Mouse (Mus musculus) heart, adult 8-10 months (tissue): Measurements from ENCODE around the gene Prex1. TPM values are rescaled to one million over a fixed set of nuclear protein-coding genes. Genes with fewer than 3 reads are reported as not detected.

Source experiments
- DNase-seq: peaks from one replicate; pipeline ENCODE4 v3.0.0; 2022; ENCODE audit warnings: low spot score
- total RNA-seq, 4 experiments: library from RNA; stranded (reverse); gene quantifications; 2 replicates each; pipeline ENCODE4 v1.2.4; 2022

Gene Prex1
- total RNA-seq, 4 experiments from 2014 or later: 4.2 to 5.4 (median 4.8) TPM

GRCm38 (mm10) chr2:166636867-166637672 lies 76.6 kb downstream of the Prex1 start:
- DNase-seq: no peak

- no peak for DNase-seq
Observed at GRCm38 (mm10) chr2:166635521-166635920, 78.1 kb downstream of the Prex1 start.

DNA sequence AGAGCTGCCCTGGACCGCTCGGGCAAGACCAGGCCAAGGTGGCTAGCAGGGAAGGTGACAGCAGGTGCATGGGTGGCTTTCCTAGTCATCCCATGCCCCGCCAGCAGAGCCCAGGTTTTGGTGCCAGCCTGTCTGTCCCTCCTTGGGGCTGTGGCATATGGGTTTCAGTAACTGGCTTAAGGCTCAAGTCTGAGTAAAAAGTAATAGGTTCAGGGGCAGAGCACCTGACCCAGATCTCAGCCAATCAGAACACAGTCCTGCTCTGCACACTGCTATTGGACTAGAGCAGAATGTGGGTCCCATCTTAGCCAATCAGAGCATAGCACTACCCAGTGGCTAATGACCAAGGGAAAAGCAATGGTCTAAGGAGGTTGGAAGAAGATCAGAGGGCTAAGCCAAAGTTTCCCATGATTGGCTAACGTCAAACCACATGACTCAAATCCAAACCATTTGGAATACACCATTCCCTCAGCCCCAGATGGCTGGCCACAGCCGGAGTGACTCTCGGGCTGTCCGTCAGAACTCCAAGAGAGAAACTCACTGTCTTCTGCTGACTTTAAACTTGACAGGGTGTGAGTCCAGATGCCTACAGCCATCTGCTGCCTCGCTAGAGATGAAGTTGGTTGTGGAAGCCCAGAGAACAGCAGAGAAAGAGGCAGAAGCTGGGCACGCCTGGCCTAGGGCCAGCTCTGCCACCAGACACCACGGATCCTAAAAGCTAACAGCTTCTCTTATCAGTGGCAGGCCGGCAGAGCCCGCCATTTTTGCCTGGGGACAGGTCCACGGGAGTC lies 80.9 kb downstream of the Prex1 start:
- no peak for DNase-seq

DNA sequence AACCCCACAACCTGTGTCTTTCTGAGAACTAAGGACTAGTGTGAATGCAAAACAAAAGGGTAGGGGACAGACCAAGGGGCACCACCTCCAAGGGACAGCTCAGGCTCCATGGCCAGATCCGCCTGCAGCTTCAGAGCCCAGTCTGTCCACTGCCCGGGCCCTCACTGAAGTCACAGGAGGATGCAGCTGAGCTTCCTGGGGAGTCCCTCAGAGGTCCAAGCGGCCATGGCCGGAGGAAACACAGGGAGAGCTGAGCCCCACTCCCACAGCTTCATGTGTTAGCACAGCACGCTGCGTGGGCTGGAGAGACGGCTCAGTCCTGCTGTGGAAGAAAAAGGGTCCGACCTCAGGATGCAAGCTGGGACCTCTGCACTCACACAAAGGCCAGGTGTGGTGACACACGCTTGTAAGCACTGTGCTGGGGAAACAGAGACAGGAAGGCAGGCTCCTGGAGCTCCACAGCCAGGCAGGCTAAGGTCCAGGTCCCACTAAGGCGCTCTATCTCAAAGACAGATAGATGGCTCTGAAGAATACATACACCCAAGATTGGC lies 81.9 kb downstream of the Prex1 start:
- DNase-seq: no peak

DNA sequence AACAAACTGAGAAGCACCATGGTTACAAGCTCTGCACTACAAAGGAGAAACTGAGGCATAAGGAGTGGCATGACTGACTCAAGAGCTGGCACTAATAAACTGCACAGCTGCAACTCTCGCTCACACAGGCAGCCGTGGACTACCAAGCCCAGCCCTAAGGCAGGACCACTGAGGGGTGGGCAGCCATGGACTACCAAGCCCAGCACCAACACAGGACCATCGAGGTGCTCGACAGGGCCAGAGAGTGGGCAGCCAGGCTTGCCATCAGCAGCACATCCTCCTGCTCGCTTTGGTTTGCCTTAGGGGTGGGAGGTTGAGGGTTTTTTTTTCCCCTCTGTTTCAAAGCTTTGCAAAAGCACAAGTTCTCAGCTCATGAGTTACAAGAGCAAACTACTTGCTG lies 82.4 kb downstream of the Prex1 start:
- DNase-seq: no peak

DNA sequence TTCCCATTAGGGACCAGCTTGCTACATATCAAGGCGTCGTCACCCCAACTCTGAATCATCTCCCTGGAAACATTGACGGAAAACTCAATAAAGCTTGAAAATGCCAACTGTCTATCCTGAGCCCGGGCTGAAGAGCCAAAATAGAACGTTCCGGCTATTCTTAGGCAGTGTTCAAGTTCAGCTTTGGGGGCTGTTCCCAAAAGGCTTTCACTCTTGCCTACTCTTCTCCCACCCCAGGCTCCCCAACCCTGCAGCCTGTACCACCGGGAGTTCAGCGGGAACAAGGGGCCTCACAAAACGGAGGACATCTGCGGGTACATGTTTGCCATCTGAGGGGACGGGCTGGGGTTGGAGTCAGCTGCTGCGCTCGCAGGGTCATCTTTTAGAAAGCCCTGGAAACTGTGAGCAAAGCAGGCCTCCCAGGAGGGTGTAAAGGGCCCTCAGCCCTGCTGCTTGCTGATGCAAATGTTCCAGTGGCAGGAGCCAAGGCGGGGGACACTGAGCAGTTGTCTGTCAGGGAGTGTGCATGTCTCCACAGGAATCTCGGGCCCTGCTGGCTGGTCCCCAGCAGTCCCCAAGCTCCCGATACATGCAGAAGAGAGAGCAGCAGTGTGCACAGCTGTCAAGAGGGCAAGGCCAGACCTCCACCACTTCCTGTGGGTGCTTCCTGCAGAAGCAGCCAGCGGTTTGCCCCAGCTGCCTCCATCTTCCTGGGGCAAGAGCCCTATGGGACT lies 83.5 kb downstream of the Prex1 start:
- DNase-seq: peak; percentile 20

DNA sequence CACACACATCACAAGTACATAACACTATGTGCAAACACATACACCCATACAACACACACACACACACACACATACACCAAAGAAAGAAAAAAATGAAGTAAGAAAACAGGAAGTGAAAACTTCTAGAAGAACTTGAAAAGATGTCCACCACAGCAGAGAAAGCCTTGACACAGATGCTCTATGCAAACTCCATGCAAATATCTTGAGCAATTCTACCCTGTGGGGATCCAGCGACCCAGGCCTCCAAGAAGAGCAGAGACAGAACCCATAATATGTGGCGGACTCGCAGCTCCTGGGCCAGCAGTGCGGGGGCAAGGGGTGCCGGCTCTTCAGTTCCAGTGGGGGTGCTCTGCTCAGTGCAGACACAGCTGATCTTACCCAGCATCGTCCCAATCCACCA lies 86.1 kb downstream of the Prex1 start:
- no peak for DNase-seq

DNA sequence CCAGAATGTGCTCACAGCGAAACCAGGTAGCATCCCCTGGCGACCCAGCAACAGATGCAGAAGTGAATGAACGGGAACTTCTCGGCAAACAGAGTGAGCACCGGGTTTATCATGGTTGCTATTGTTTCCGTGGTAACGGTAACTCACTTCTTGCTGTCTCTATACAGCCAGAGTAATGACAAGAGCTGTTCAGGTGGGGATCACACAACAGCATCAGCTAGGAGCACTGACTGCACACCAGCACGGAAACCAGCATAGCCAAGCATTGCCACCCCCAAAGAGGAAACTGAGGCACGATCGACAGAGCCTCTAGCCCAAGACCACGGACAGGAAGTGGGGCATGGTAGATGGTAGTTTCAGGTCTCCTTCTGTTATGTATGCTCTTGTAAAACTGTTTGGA lies 88.4 kb downstream of the Prex1 start:
- DNase-seq: no peak

GRCm38 (mm10) chr2:166623081-166623567 lies 90.5 kb downstream of the Prex1 start:
- peak; percentile 26 for DNase-seq

- DNase-seq: no peak
Observed at GRCm38 (mm10) chr2:166622590-166622989, 91.0 kb downstream of the Prex1 start.

GRCm38 (mm10) chr2:166622079-166622478 lies 91.6 kb downstream of the Prex1 start:
- no peak for DNase-seq

- no peak for DNase-seq
Observed at GRCm38 (mm10) chr2:166620529-166621466, 92.8 kb downstream of the Prex1 start.

DNA sequence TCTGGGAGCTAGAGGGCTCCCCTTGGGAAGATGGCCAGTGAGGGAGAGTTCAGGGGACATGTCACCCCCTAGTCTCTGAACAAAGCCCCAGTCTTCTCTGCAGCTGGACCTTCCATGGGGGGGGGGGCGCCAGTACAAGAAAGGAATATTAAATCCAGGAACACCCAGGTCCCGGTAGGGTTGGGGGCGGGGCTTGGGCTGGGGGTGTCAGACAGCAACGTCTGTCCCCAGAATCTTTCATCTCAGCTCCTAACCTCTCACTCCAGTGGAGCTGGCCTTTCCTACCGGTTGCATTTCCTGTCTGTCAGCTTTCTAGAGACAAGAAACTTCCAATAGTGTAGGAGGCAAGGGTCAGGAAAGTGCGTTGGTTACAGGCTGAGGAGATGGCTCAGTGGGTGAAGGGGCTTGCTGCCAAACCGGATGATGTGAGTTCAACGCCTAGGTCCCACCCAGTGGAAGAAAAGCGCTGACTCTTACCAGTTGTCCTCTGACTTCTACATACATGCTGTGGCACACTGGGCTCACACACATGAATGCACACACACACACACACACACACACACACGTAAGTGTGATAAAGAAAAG lies 93.6 kb downstream of the Prex1 start:
- no peak for DNase-seq

DNA sequence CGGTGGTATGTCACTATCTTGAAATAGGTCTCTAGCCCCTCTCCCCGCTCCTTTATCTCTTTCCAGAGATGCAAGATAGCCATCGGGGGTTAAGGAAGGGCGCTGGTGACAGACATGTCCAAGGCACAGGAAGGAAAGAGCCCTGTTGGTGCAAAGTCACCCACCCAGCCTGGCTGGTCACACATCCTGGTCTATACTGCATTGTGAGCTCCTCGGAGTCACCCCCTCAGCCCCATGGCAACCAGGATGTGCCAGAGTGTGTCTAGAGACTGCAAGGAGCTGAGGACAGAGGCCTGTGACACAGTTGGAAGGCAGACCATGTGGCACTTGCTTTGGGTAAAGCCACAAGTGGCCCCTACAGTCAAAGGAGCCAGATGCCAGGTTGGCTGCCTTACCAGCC lies 94.4 kb downstream of the Prex1 start:
- DNase-seq: no peak

GRCm38 (mm10) chr2:166617706-166618105 lies 95.9 kb downstream of the Prex1 start:
- DNase-seq: no peak

DNA sequence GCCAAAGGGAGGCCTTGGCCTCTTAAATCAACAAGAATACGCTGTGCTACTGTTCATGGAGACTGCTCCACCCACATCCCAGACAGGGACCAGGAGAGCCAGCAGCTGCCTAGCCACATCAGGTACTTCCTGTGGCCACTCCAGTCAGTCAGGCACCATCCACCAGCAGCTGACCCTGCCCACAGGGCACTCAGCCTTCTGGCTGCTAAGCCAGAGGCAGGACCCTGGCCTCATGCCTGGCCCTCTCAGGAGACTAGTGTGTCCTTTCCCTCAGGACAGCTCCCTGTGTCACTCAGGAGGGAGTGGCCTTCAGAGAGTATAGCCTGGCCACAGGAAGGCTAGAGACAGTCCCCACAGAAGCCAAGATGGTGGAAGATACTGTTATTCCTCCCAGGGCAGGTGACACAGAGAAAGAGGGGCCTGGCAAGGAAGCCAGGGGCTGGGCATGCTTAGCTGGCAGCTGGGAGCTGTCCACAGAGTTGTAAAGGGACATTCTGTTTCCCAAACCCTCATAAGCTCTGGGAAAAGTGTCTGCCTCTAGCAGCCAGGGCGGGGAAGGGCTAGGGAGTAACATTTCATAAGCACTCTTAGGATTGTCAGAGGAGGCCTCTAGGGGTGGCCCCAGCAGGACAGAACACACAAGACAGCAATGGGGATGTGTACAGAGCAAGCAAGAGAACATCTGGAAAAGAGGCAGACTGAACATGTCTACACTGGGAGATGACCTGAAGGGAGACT lies 98.1 kb downstream of the Prex1 start:
- peak; percentile 55 for DNase-seq

DNA sequence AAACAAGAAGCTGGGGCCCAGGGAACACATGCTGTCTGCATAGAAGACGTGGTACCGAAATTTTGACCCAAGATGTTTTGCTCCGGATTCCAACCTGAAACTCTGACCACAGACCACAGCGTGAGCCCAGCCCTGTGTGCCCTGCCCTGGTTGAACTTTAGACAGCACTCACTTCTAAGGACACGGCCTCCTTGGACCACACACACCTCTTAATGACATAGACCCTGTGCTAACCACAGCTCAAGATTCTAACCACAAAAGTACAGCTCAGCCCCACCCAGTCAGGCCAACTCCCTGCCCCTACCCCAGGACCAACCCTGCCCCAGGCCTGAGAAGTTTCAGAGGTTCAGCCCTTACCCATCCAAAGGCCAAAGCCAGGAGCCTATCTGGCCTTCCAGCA lies 103.4 kb downstream of the Prex1 start:
- DNase-seq: no peak

DNA sequence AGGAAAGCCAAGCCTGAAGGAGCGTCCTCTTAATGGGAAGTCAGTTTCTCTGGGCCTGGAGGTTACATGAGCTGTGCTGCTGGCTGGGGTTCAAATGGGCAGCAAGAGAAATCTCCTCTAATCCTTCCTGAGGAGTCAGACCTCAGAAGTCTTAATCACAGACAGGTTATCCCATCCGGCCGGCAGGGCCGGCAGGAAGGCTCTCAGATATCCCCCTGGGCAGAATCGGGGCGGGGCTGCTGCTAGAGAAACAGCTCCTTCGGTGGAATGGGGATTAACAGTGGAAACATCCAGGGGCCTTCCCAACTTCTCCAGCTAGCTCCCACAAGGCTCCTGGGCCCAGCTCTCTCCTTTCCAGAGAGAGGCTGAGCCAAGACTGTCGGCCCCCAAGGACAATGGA lies 105.1 kb downstream of the Prex1 start:
- no peak for DNase-seq

DNA sequence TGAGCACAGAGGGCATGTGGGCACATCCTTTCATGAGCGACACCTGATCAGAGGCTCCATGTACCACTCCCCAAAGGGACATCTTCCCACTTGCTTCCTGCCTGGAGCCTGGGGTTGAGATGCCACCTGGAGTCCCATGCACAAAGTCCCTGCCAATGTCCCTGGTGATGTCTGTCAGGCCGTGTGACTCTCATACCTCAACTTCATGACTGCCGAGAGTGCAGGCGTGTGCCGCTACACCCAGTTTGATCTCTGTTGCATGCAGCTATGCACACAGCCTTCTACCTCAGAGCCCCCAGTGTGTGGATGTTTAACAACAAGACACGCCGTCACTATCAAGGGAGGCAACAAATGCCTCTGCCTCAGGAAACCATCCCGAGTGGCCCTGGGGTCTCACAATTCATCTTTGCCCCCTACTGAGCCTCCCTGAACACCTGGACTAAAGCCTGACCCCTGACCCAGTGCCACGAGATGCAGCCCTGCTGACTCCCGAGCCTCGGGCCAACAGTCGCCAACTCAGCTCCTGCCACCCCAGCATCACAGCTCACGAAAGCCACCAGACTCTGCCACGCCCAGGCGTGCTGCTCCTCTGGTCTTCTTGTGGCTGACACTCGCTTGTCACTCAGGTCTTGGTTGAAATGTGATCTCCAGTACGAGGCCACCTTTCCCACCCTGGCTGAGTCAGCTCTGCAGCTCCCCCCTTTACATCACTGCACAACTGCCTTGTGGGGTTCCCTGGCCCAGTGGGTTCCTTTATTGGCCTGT lies 107.0 kb downstream of the Prex1 start:
- no peak for DNase-seq
